ENCODE assay signal across 7 mouse cellular contexts in genomic region chr5:88886668-88887555, GRCm38 (mm10). TPM values are rescaled to one million over a fixed set of nuclear protein-coding genes. Genes with fewer than 3 reads are reported as not detected.
DNase-seq lines count a peak whose midpoint lies in the region; ATAC-seq and TF ChIP-seq lines count a peak whose summit lies in the region.

Gene Slc4a4 (plus strand): TSS chr5:88886818.

- peak within 1 kb of the TSS; percentile 91 for H3K4me3 ChIP-seq in gastrocnemius, adult 2 months
- peak within 1 kb of the TSS; percentile 78 for H3K4me3 ChIP-seq in hindbrain, embryonic 15.5 days
- peak within 1 kb of the TSS; percentile 81 for H3K4me3 ChIP-seq in midbrain, embryonic 10.5 days
- peak within 1 kb of the TSS; percentile 69 for H3K4me3 ChIP-seq in stomach, embryonic 15.5 days (replicated peaks)

- H3K4me2 ChIP-seq in hindbrain, embryonic 15.5 days = peak within 1 kb of the TSS; percentile 97
- H3K4me2 ChIP-seq in stomach, embryonic 15.5 days = peak within 1 kb of the TSS; percentile 85

- WGBS in hindbrain, embryonic 15.5 days = 1% methylated on average over 81 of the region's 119 CpGs
- WGBS in midbrain, embryonic 10.5 days = under 1% methylated on average over 101 of the region's 119 CpGs
- WGBS in stomach, embryonic 15.5 days = under 1% methylated on average over 96 of the region's 119 CpGs

- peak; percentile 83 for ATAC-seq in hindbrain, embryonic 15.5 days (ENCODE audit: low FRiP score, low read depth)
- ATAC-seq in stomach, embryonic 15.5 days (ENCODE audit: insufficient read depth, low FRiP score, low read depth) = peak; percentile 83

- H3K9me3 ChIP-seq in hindbrain, embryonic 15.5 days = no peaks in the 10 kb centered on the region
- H3K9me3 ChIP-seq in midbrain, embryonic 10.5 days (replicated peaks) = no peaks in the 10 kb centered on the region
- H3K9me3 ChIP-seq in stomach, embryonic 15.5 days = no peaks in the 10 kb centered on the region

- H3K36me3 ChIP-seq in hindbrain, embryonic 15.5 days = no peaks in the 10 kb centered on the region
- no peaks in the 10 kb centered on the region for H3K36me3 ChIP-seq in midbrain, embryonic 10.5 days
- H3K36me3 ChIP-seq in stomach, embryonic 15.5 days = no peaks in the 10 kb centered on the region

- H3K9ac ChIP-seq in hindbrain, embryonic 15.5 days = peak within 1 kb of the TSS; percentile 64
- H3K9ac ChIP-seq in stomach, embryonic 15.5 days = peak within 1 kb of the TSS; percentile 63

- TF ChIP-seq CTCF in gastrocnemius, adult 2 months (IDR thresholded peaks at IDR 0.05) = no peak

- intact Hi-C loops in gastrocnemius, adult 2 months (cut with DNase I) = no loop called here
- intact Hi-C loops in left cerebral cortex, postnatal 4 days (cut with DNase I) = loop anchor here (10.0 kb wide), 2 partner anchors 338 to 498 kb away; no protein-coding TSS in a partner anchor

- peaks cover 3% of the 10 kb centered on the region; the same call in 1 of the 2 replicates for H3K27me3 ChIP-seq in hindbrain, embryonic 15.5 days
- peaks cover 43% of the 10 kb centered on the region for H3K27me3 ChIP-seq in midbrain, embryonic 10.5 days (ENCODE audit: low read depth, poor library complexity, severe bottlenecking)
- no peaks in the 10 kb centered on the region for H3K27me3 ChIP-seq in stomach, embryonic 15.5 days (replicated peaks)

- peaks cover 8% of the 10 kb centered on the region for H3K4me1 ChIP-seq in hindbrain, embryonic 15.5 days (replicated peaks)
- peaks cover 18% of the 10 kb centered on the region for H3K4me1 ChIP-seq in midbrain, embryonic 10.5 days
- 0 out of 2 replicates have a peak, but pooled peaks cover 3% of the 10 kb centered on the region for H3K4me1 ChIP-seq in stomach, embryonic 15.5 days

- DNase-seq in adrenal gland, adult 2 months = peak; percentile 76
- DNase-seq in cerebellum, adult 8-10 months = peak; percentile 52
- peak; percentile 79 for DNase-seq in gastrocnemius, adult 2 months
- peak; percentile 63 for DNase-seq in left cerebral cortex, postnatal 4 days
- peak; percentile 73 for DNase-seq in midbrain, embryonic 10.5 days (ENCODE audit: low spot score)

- peak within 1 kb of the TSS; percentile 73 for H3K27ac ChIP-seq in gastrocnemius, adult 2 months
- 0 out of 2 replicates have a peak within 1 kb of the TSS, but pooled peaks have one; percentile 5 for H3K27ac ChIP-seq in hindbrain, embryonic 15.5 days (replicated peaks)
- H3K27ac ChIP-seq in midbrain, embryonic 10.5 days (replicated peaks) = peak within 1 kb of the TSS; percentile 89
- no peak within 1 kb of the TSS for H3K27ac ChIP-seq in stomach, embryonic 15.5 days

RNA-seq across cellular contexts. Expression of gene Slc4a4, which starts in this region (rescaled TPM):
- total RNA-seq in adrenal gland, adult 2 months (2021) = 10 to 100 TPM; 42.7 to 65.1 TPM
- 3.3 and 3.9 TPM in 2 replicates for polyA plus RNA-seq in adrenal gland, adult 2 months (2012; rRNA removed)
- 10 to 100 TPM; 14.0 to 19.8 TPM for total RNA-seq in gastrocnemius, adult 2 months (2021)
- 13.4 and 14.3 TPM in 2 replicates for polyA plus RNA-seq in hindbrain, embryonic 15.5 days (2015; fragmentation: Nextera tagmentation; extraction: Ambion mirVana)
- 10 to 100 TPM; 52.0 to 60.8 TPM for total RNA-seq in left cerebral cortex, postnatal 4 days (2021)
- 1.5 TPM in 2 replicates for polyA plus RNA-seq in midbrain, embryonic 10.5 days (2016; fragmentation: Nextera tagmentation; extraction: Ambion mirVana)
- 4.3 and 4.4 TPM in 2 replicates for polyA plus RNA-seq in stomach, embryonic 15.5 days (2015; fragmentation: Nextera tagmentation; extraction: Ambion mirVana)
